Mouse (Mus musculus): Measurements from ENCODE around the gene Tmeff2. TPM values are rescaled to one million over a fixed set of nuclear protein-coding genes. Genes with fewer than 3 reads are reported as not detected.

Gene Tmeff2
- polyA plus RNA-seq, 1 experiment from 2014 or later: 8.5 TPM

- no peak overlapping the region for H3K4me3 ChIP-seq (replicated peaks)
- H3K9ac ChIP-seq: no peak overlapping the region
- no peak overlapping the region for H3K4me2 ChIP-seq
- ATAC-seq (ENCODE audit: insufficient read depth, low FRiP score, low read depth): no peak
- H3K36me3 ChIP-seq: no peaks in the 10 kb centered on the region
- WGBS: 50% methylated on average over 2 of the region's 2 CpGs
- no peak overlapping the region for H3K27ac ChIP-seq
- no peaks in the 10 kb centered on the region for H3K9me3 ChIP-seq
- H3K4me1 ChIP-seq: no peaks in the 10 kb centered on the region
- H3K27me3 ChIP-seq (replicated peaks): no peaks in the 10 kb centered on the region
Measured at GRCm38 (mm10) chr1:51088921-51089320, 188.5 kb downstream of the Tmeff2 start.

GRCm38 (mm10) chr1:51089803-51090202, 189.4 kb downstream of the Tmeff2 start:
- Histone ChIP-seq H3K9me3 (no peaks in the 10 kb centered on the region), H3K4me3 (replicated peaks) (no peak overlapping the region)
- WGBS: 93% methylated on average over 3 of the region's 3 CpGs

GRCm38 (mm10) chr1:51090212-51090761, 189.8 kb downstream of the Tmeff2 start:
- no peaks in the 10 kb centered on the region for H3K27me3 ChIP-seq (replicated peaks)
- no peaks in the 10 kb centered on the region for H3K4me1 ChIP-seq
- ATAC-seq (ENCODE audit: insufficient read depth, low FRiP score, low read depth): no peak
- no peak overlapping the region for H3K27ac ChIP-seq
- 66% methylated on average over 4 of the region's 4 CpGs for WGBS
- H3K9ac ChIP-seq: no peak overlapping the region
- no peak overlapping the region for H3K4me3 ChIP-seq (replicated peaks)
- H3K4me2 ChIP-seq: no peak overlapping the region
- no peaks in the 10 kb centered on the region for H3K36me3 ChIP-seq
- no peaks in the 10 kb centered on the region for H3K9me3 ChIP-seq

More at GRCm38 (mm10) chr1:51089803-51090202, 189.4 kb downstream of the Tmeff2 start:
- H3K36me3 ChIP-seq: no peaks in the 10 kb centered on the region
- no peaks in the 10 kb centered on the region for H3K27me3 ChIP-seq (replicated peaks)
- no peak for ATAC-seq (ENCODE audit: insufficient read depth, low FRiP score, low read depth)
- no peak overlapping the region for H3K4me2 ChIP-seq
- no peak overlapping the region for H3K9ac ChIP-seq
- no peaks in the 10 kb centered on the region for H3K4me1 ChIP-seq
- no peak overlapping the region for H3K27ac ChIP-seq

GRCm38 (mm10) chr1:51094713-51095112, 194.3 kb downstream of the Tmeff2 start:
- H3K9me3 ChIP-seq: no peaks in the 10 kb centered on the region
- no peaks in the 10 kb centered on the region for H3K36me3 ChIP-seq
- no peak overlapping the region for H3K27ac ChIP-seq
- ATAC-seq (ENCODE audit: insufficient read depth, low FRiP score, low read depth): no peak
- H3K27me3 ChIP-seq (replicated peaks): no peaks in the 10 kb centered on the region
- H3K4me3 ChIP-seq (replicated peaks): no peak overlapping the region
- H3K4me2 ChIP-seq: no peak overlapping the region
- no peaks in the 10 kb centered on the region for H3K4me1 ChIP-seq
- 83% methylated on average over 2 of the region's 2 CpGs for WGBS
- no peak overlapping the region for H3K9ac ChIP-seq

- H3K9me3 ChIP-seq: no peaks in the 10 kb centered on the region
- no peaks in the 10 kb centered on the region for H3K4me1 ChIP-seq
- no peak overlapping the region for H3K9ac ChIP-seq
- 63% methylated on average over 4 of the region's 4 CpGs for WGBS
- H3K27me3 ChIP-seq (replicated peaks): no peaks in the 10 kb centered on the region
- H3K4me2 ChIP-seq: no peak overlapping the region
- H3K36me3 ChIP-seq: no peaks in the 10 kb centered on the region
- no peak for ATAC-seq (ENCODE audit: insufficient read depth, low FRiP score, low read depth)
- no peak overlapping the region for H3K4me3 ChIP-seq (replicated peaks)
- H3K27ac ChIP-seq: no peak overlapping the region
Measured at GRCm38 (mm10) chr1:51096848-51097598, 196.6 kb downstream of the Tmeff2 start.

GRCm38 (mm10) chr1:51101034-51101590, 200.7 kb downstream of the Tmeff2 start:
- no peak overlapping the region for H3K9ac ChIP-seq
- no peak overlapping the region for H3K4me3 ChIP-seq (replicated peaks)
- no peak for ATAC-seq (ENCODE audit: insufficient read depth, low FRiP score, low read depth)
- 85% methylated on average over 2 of the region's 2 CpGs for WGBS
- no peaks in the 10 kb centered on the region for H3K36me3 ChIP-seq
- no peaks in the 10 kb centered on the region for H3K9me3 ChIP-seq
- H3K4me1 ChIP-seq: no peaks in the 10 kb centered on the region
- H3K27me3 ChIP-seq (replicated peaks): no peaks in the 10 kb centered on the region
- no peak overlapping the region for H3K27ac ChIP-seq
- no peak overlapping the region for H3K4me2 ChIP-seq

GRCm38 (mm10) chr1:51104698-51105097, 204.3 kb downstream of the Tmeff2 start:
- Histone ChIP-seq H3K27me3 (replicated peaks) (no peaks in the 10 kb centered on the region), H3K4me2 (no peak overlapping the region), H3K4me3 (replicated peaks) (no peak overlapping the region), H3K9ac (no peak overlapping the region), H3K27ac (no peak overlapping the region), H3K9me3 (no peaks in the 10 kb centered on the region), H3K4me1 (no peaks in the 10 kb centered on the region), H3K36me3 (no peaks in the 10 kb centered on the region)
- ATAC-seq (ENCODE audit: insufficient read depth, low FRiP score, low read depth): no peak
- 44% methylated on average over 2 of the region's 2 CpGs for WGBS

- Histone ChIP-seq H3K4me2 (no peak overlapping the region), H3K27me3 (replicated peaks) (no peaks in the 10 kb centered on the region), H3K9ac (no peak overlapping the region), H3K4me3 (replicated peaks) (no peak overlapping the region), H3K36me3 (no peaks in the 10 kb centered on the region), H3K27ac (no peak overlapping the region), H3K4me1 (no peaks in the 10 kb centered on the region), H3K9me3 (no peaks in the 10 kb centered on the region)
- 63% methylated on average over 4 of the region's 4 CpGs for WGBS
- no peak for ATAC-seq (ENCODE audit: insufficient read depth, low FRiP score, low read depth)
Measured at GRCm38 (mm10) chr1:51106401-51106920, 206.0 kb downstream of the Tmeff2 start.

GRCm38 (mm10) chr1:51107299-51107698, 206.9 kb downstream of the Tmeff2 start:
- Histone ChIP-seq H3K36me3 (no peaks in the 10 kb centered on the region), H3K27me3 (replicated peaks) (no peaks in the 10 kb centered on the region), H3K27ac (no peak overlapping the region), H3K9ac (no peak overlapping the region), H3K9me3 (no peaks in the 10 kb centered on the region), H3K4me3 (replicated peaks) (no peak overlapping the region), H3K4me2 (no peak overlapping the region), H3K4me1 (no peaks in the 10 kb centered on the region)
- 76% methylated on average over 2 of the region's 2 CpGs for WGBS
- ATAC-seq (ENCODE audit: insufficient read depth, low FRiP score, low read depth): no peak

- no peak for ATAC-seq (ENCODE audit: insufficient read depth, low FRiP score, low read depth)
- Histone ChIP-seq H3K4me2 (no peak overlapping the region), H3K4me3 (replicated peaks) (no peak overlapping the region), H3K27ac (no peak overlapping the region), H3K4me1 (no peaks in the 10 kb centered on the region), H3K9me3 (no peaks in the 10 kb centered on the region), H3K27me3 (replicated peaks) (no peaks in the 10 kb centered on the region), H3K9ac (no peak overlapping the region), H3K36me3 (no peaks in the 10 kb centered on the region)
- WGBS: 79% methylated on average over 5 of the region's 5 CpGs
Measured at GRCm38 (mm10) chr1:51114721-51115120, 214.3 kb downstream of the Tmeff2 start.

- H3K4me3 ChIP-seq (replicated peaks): no peak overlapping the region
- no peaks in the 10 kb centered on the region for H3K4me1 ChIP-seq
- 87% methylated on average over 5 of the region's 5 CpGs for WGBS
- no peak overlapping the region for H3K4me2 ChIP-seq
- no peaks in the 10 kb centered on the region for H3K36me3 ChIP-seq
- H3K27ac ChIP-seq: no peak overlapping the region
- H3K27me3 ChIP-seq (replicated peaks): no peaks in the 10 kb centered on the region
- no peaks in the 10 kb centered on the region for H3K9me3 ChIP-seq
- H3K9ac ChIP-seq: no peak overlapping the region
- ATAC-seq (ENCODE audit: insufficient read depth, low FRiP score, low read depth): no peak
Measured at GRCm38 (mm10) chr1:51115761-51116160, 215.3 kb downstream of the Tmeff2 start.

- H3K9me3 ChIP-seq: no peaks in the 10 kb centered on the region
- 80% methylated on average over 2 of the region's 2 CpGs for WGBS
- no peaks in the 10 kb centered on the region for H3K27me3 ChIP-seq (replicated peaks)
- H3K4me1 ChIP-seq: no peaks in the 10 kb centered on the region
- ATAC-seq (ENCODE audit: insufficient read depth, low FRiP score, low read depth): no peak
- no peak overlapping the region for H3K4me2 ChIP-seq
- no peak overlapping the region for H3K4me3 ChIP-seq (replicated peaks)
- no peak overlapping the region for H3K27ac ChIP-seq
- no peak overlapping the region for H3K9ac ChIP-seq
- no peaks in the 10 kb centered on the region for H3K36me3 ChIP-seq
Measured at GRCm38 (mm10) chr1:51117830-51118229, 217.4 kb downstream of the Tmeff2 start.

Measured in stomach, embryonic 15.5 days (tissue).